Mouse (Mus musculus) MEL (cell line): ENCODE data around the gene Gstp1.
"Not testable (repeated sequence)": the region's sequence is repeated elsewhere in the genome, so short reads cannot be mapped to it uniquely, and the experiment has no call there.

Source experiments
- CHD2 ChIP-seq: IDR thresholded peaks from 2 replicates; pipeline ENCODE4 v1.6.1; 2011; ENCODE audit warnings: low read length, improper control_type of control experiment
- EP300 ChIP-seq, 2 experiments: IDR thresholded peaks; 2 replicates each; pipeline ENCODE4 v1.6.1; 2011; ENCODE audit warnings: improper control_type of control experiment in 2 of 2, low read length in 2 of 2, low read depth in 1 of 2, mild to moderate bottlenecking in 1 of 2
- POLR2A ChIP-seq, 2 experiments: IDR thresholded peaks; 2 replicates each; pipeline ENCODE4 v1.6.1; 2011 to 2012; ENCODE audit warnings: low read length in 2 of 2, mild to moderate bottlenecking in 2 of 2, control low read depth in 1 of 2, improper control_type of control experiment in 1 of 2, low read depth in 1 of 2, moderate library complexity in 1 of 2; ENCODE audit not compliant: control insufficient read depth in 1 of 2, insufficient read depth in 1 of 2, poor library complexity in 1 of 2
- SIN3A ChIP-seq: IDR thresholded peaks from 2 replicates; pipeline ENCODE4 v1.6.1; 2012; ENCODE audit warnings: low read length, improper control_type of control experiment, inconsistent platforms

DNA sequence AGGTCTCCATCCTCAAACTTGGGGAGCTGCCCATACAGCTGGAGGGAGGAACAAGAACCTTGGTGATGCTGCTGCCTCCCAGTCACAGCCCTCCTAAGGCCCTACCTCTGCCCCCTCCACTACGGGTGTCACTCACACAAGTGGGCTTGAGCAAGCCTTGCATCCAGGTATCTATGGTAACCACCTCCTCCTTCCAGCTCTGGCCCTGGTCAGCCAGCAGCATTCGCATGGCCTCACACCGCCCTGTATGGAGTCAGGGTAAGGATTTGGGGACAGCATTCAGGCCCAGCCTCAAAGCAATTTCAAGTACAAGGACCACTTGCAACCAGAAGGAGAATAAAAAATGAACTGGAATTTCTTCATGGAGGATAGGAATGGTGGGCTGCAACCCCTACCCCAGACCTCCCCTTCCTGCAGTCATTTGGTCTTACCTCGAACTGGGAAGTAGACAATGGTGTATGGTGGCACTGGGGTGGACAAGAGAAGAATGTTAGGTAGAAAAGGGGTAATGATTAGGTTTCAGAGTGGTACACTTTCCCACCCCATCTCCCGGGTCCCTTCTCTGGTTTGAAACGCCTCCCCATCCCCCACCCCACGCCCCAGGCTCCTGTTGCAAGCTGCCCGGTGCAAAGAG, 514 bp downstream of the Gstp1 start:
- TF ChIP-seq CHD2; EP300 (IDR thresholded peaks at IDR 0.05; ENCODE audit: low read depth in 1 of 2, low read length in 2 of 2); SIN3A; POLR2A (IDR thresholded peaks at IDR 0.05; ENCODE audit: control insufficient read depth in 1 of 2, insufficient read depth in 1 of 2, low read depth in 1 of 2, low read length in 2 of 2, poor library complexity in 1 of 2): not testable (repeated sequence)
